Comparison of ENCODE assay signal across 31 mouse cellular contexts in genomic region chr4:93567487-93568259, GRCm38 (mm10).
DNase-seq lines count a peak whose midpoint lies in the region; ATAC-seq and TF ChIP-seq lines count a peak whose summit lies in the region.
"Had no signal": no experiment of that assay in that cellular context is flagged by ENCODE, and none has a peak within 500 bp of the region (broad histone marks: within the 10 kb centered on the region; RNA-seq: fewer than 3 reads in every experiment).

No protein-coding gene starts in this region.

- H3K27ac ChIP-seq in forebrain, embryonic 16.5 days (ENCODE audit: low read length) = no peak overlapping the region
- no peak overlapping the region for H3K27ac ChIP-seq in forebrain, embryonic 12.5 days
- H3K27ac ChIP-seq in liver, embryonic 14.5 days = no peak overlapping the region
- H3K27ac ChIP-seq: embryonic facial prominence, embryonic 12.5 days; hindbrain, embryonic 12.5 days; hindbrain, postnatal 0 days; intestine, embryonic 15.5 days; limb, embryonic 10.5 days; limb, embryonic 15.5 days; lung, embryonic 15.5 days; midbrain, embryonic 13.5 days; neural tube, embryonic 15.5 days; stomach, embryonic 15.5 days had no signal

- no peak for TF ChIP-seq POLR2A in myocyte (IDR thresholded peaks at IDR 0.05; ENCODE audit: insufficient read length, low read depth)

- H3K9me3 ChIP-seq in forebrain, embryonic 16.5 days (ENCODE audit: control insufficient read depth, low read length) = no peaks in the 10 kb centered on the region
- no peaks in the 10 kb centered on the region for H3K9me3 ChIP-seq in forebrain, embryonic 12.5 days
- no peaks in the 10 kb centered on the region for H3K9me3 ChIP-seq in liver, embryonic 14.5 days (ENCODE audit: control insufficient read depth, low read length)
- H3K9me3 ChIP-seq: embryonic facial prominence, embryonic 12.5 days; hindbrain, embryonic 12.5 days; intestine, embryonic 15.5 days; limb, embryonic 10.5 days; limb, embryonic 15.5 days; lung, embryonic 15.5 days; megakaryocyte, embryonic 14.5 days; midbrain, embryonic 13.5 days; neural tube, embryonic 15.5 days; stomach, embryonic 15.5 days had no signal

- no peaks in the 10 kb centered on the region for H3K36me3 ChIP-seq in forebrain, embryonic 16.5 days (ENCODE audit: control insufficient read depth, insufficient read depth)
- no peaks in the 10 kb centered on the region for H3K36me3 ChIP-seq in forebrain, embryonic 12.5 days (replicated peaks)
- no peaks in the 10 kb centered on the region for H3K36me3 ChIP-seq in liver, embryonic 14.5 days (replicated peaks; ENCODE audit: control insufficient read depth, insufficient read depth, low read depth)
- no peaks in the 10 kb centered on the region for H3K36me3 ChIP-seq in myocyte (ENCODE audit: control insufficient read depth, insufficient read depth)
- H3K36me3 ChIP-seq: embryonic facial prominence, embryonic 12.5 days; hindbrain, embryonic 12.5 days; intestine, embryonic 15.5 days; limb, embryonic 10.5 days; limb, embryonic 15.5 days; lung, embryonic 15.5 days; midbrain, embryonic 13.5 days; neural tube, embryonic 15.5 days; stomach, embryonic 15.5 days had no signal

- no peak for DNase-seq in liver, embryonic 14.5 days (ENCODE audit: low read depth in 3 of 3, low spot score in 3 of 3)
- no peak for DNase-seq in embryo, embryonic 9.5 days (ENCODE audit: extremely low spot score)
- no peak for DNase-seq in heart, postnatal 10 days
- no peak for DNase-seq in kidney, postnatal 10 days
- DNase-seq: adrenal gland, adult 8-10 months; cerebellum, adult 8-10 months; cerebellum, postnatal 25 days; forebrain, postnatal 0 days; gastrocnemius, postnatal 10 days; kidney, adult 8-10 months; kidney, postnatal 14 days; layer of hippocampus, adult 9-11 months; lung, postnatal 36 days; right cerebral cortex, postnatal 25 days; thymus, postnatal 14 days had no signal

- TF ChIP-seq EP300 in liver, embryonic 14.5 days (IDR thresholded peaks at IDR 0.05; ENCODE audit: low read depth) = peak; percentile 41; the same call in 1 of the 2 replicates

- WGBS in forebrain, embryonic 16.5 days = 76% methylated on average over 5 of the region's 5 CpGs
- WGBS in forebrain, embryonic 12.5 days = 86% methylated on average over 5 of the region's 5 CpGs
- WGBS in liver, embryonic 14.5 days (ENCODE audit: insufficient replicate concordance) = 38% methylated on average over 5 of the region's 5 CpGs

- no peaks in the 10 kb centered on the region for H3K79me2 ChIP-seq in myocyte (ENCODE audit: control insufficient read depth, insufficient read depth)

- no peak overlapping the region for H3ac ChIP-seq in myocyte (ENCODE audit: control insufficient read depth, insufficient read length)

- H3K9ac ChIP-seq in forebrain, embryonic 16.5 days (replicated peaks; ENCODE audit: low read depth, low read length) = no peak overlapping the region
- H3K9ac ChIP-seq in forebrain, embryonic 12.5 days = no peak overlapping the region
- no peak overlapping the region for H3K9ac ChIP-seq in liver, embryonic 14.5 days (replicated peaks)
- H3K9ac ChIP-seq: embryonic facial prominence, embryonic 12.5 days; forebrain, postnatal 0 days; hindbrain, embryonic 12.5 days; intestine, embryonic 15.5 days; limb, embryonic 15.5 days; lung, embryonic 15.5 days; midbrain, embryonic 13.5 days; neural tube, embryonic 15.5 days; stomach, embryonic 15.5 days had no signal

- H3K4me3 ChIP-seq in forebrain, embryonic 16.5 days (replicated peaks; ENCODE audit: low read length) = no peak overlapping the region
- no peak overlapping the region for H3K4me3 ChIP-seq in forebrain, embryonic 12.5 days (replicated peaks)
- no peak overlapping the region for H3K4me3 ChIP-seq in liver, embryonic 14.5 days (ENCODE audit: insufficient read depth in 1 of 2, low read depth in 2 of 2, low read length in 2 of 2)
- H3K4me3 ChIP-seq in myocyte = no peak overlapping the region
- H3K4me3 ChIP-seq: embryonic facial prominence, embryonic 12.5 days; hindbrain, embryonic 12.5 days; intestine, embryonic 15.5 days; limb, embryonic 10.5 days; limb, embryonic 15.5 days; lung, embryonic 15.5 days; megakaryocyte, embryonic 14.5 days; midbrain, embryonic 13.5 days; neural tube, embryonic 15.5 days; stomach, embryonic 15.5 days had no signal

- no peaks in the 10 kb centered on the region for H3K27me3 ChIP-seq in forebrain, embryonic 16.5 days (replicated peaks; ENCODE audit: control insufficient read depth, insufficient read depth, low read length)
- no peaks in the 10 kb centered on the region for H3K27me3 ChIP-seq in forebrain, embryonic 12.5 days
- no peaks in the 10 kb centered on the region for H3K27me3 ChIP-seq in liver, embryonic 14.5 days (ENCODE audit: control insufficient read depth, insufficient read depth, low read length)
- no peaks in the 10 kb centered on the region for H3K27me3 ChIP-seq in myocyte (ENCODE audit: control insufficient read depth, insufficient read depth, insufficient read length)
- H3K27me3 ChIP-seq: embryonic facial prominence, embryonic 12.5 days; hindbrain, embryonic 12.5 days; intestine, embryonic 15.5 days; limb, embryonic 15.5 days; lung, embryonic 15.5 days; megakaryocyte, embryonic 14.5 days; midbrain, embryonic 13.5 days; neural tube, embryonic 15.5 days; stomach, embryonic 15.5 days had no signal

- intact Hi-C loops in heart, postnatal 10 days (cut with DNase I) = no loop called here

- peak; percentile 40; the same call in 1 of the 2 replicates for ATAC-seq in forebrain, embryonic 16.5 days
- ATAC-seq in forebrain, embryonic 12.5 days (ENCODE audit: low FRiP score) = no peak
- peak; percentile 70 for ATAC-seq in erythroblast, adult 5-6 weeks (replicated peaks; ENCODE audit: low FRiP score, poor library complexity, severe bottlenecking)
- peak; percentile 76 for ATAC-seq in liver, embryonic 14.5 days (ENCODE audit: insufficient read depth)
- ATAC-seq: CD4-positive, CD25-positive, alpha-beta regulatory T cell, adult 4 months; forebrain, postnatal 0 days; hindbrain, postnatal 0 days; intestine, embryonic 15.5 days; midbrain, embryonic 13.5 days had no signal

- H3K4me1 ChIP-seq in forebrain, embryonic 16.5 days (replicated peaks; ENCODE audit: control insufficient read depth, insufficient read depth, low read length) = no peaks in the 10 kb centered on the region
- no peaks in the 10 kb centered on the region for H3K4me1 ChIP-seq in forebrain, embryonic 12.5 days
- H3K4me1 ChIP-seq in liver, embryonic 14.5 days (replicated peaks; ENCODE audit: control insufficient read depth in 2 of 2, insufficient read depth in 2 of 2, low read length in 1 of 2) = peaks cover 10 to 14% of the 10 kb centered on the region in 2 experiments
- H3K4me1 ChIP-seq: embryonic facial prominence, embryonic 12.5 days; hindbrain, embryonic 12.5 days; intestine, embryonic 15.5 days; limb, embryonic 10.5 days; limb, embryonic 15.5 days; lung, embryonic 15.5 days; megakaryocyte, embryonic 14.5 days; midbrain, embryonic 13.5 days; neural tube, embryonic 15.5 days; stomach, embryonic 15.5 days had no signal

- no peak for TF ChIP-seq CTCF in liver, embryonic 14.5 days (IDR thresholded peaks at IDR 0.05; ENCODE audit: low read depth)

- H3K4me2 ChIP-seq in forebrain, embryonic 16.5 days (ENCODE audit: low read length) = no peak overlapping the region
- H3K4me2 ChIP-seq in forebrain, embryonic 12.5 days = no peak overlapping the region
- no peak overlapping the region for H3K4me2 ChIP-seq in liver, embryonic 14.5 days (ENCODE audit: low read depth)
- H3K4me2 ChIP-seq in myocyte (ENCODE audit: low read depth) = peak overlapping the region; percentile 30
- H3K4me2 ChIP-seq: embryonic facial prominence, embryonic 12.5 days; hindbrain, embryonic 12.5 days; intestine, embryonic 15.5 days; limb, embryonic 15.5 days; lung, embryonic 15.5 days; midbrain, embryonic 13.5 days; neural tube, embryonic 15.5 days; stomach, embryonic 15.5 days had no signal

TF ChIP-seq in myocyte, 11 proteins besides CTCF, POLR2A, EP300 and RAD21:
- TF ChIP-seq REST (IDR thresholded peaks at IDR 0.05; ENCODE audit: insufficient read depth, insufficient read length) = no peak
- no peak for TF ChIP-seq CEBPB (IDR thresholded peaks at IDR 0.05; ENCODE audit: insufficient read depth, poor library complexity, severe bottlenecking)
- TF ChIP-seq MAX (IDR thresholded peaks at IDR 0.05; ENCODE audit: low read depth) = no peak
- TF ChIP-seq MYOG (IDR thresholded peaks at IDR 0.05; ENCODE audit: control insufficient read depth in 1 of 3, insufficient read depth in 1 of 3, insufficient read length in 2 of 3, low read depth in 2 of 3) = no peak
- no peak for TF ChIP-seq E2F4 (IDR thresholded peaks at IDR 0.05; ENCODE audit: insufficient read depth)
- no peak for TF ChIP-seq MYOD1 (IDR thresholded peaks at IDR 0.05; ENCODE audit: control insufficient read depth in 1 of 3, insufficient read length in 2 of 3, low read depth in 2 of 3)
- no peak for TF ChIP-seq TCF12 (IDR thresholded peaks at IDR 0.05; ENCODE audit: insufficient read depth, poor library complexity, severe bottlenecking)
- no peak for TF ChIP-seq SRF (IDR thresholded peaks at IDR 0.05; ENCODE audit: control insufficient read depth, insufficient read length, low read depth)
- no peak for TF ChIP-seq POLR2AphosphoS2 (IDR thresholded peaks at IDR 0.05; ENCODE audit: insufficient read length, low read depth)
- TF ChIP-seq USF1 (IDR thresholded peaks at IDR 0.05; ENCODE audit: low read depth) = no peak
- no peak for TF ChIP-seq TCF3 (IDR thresholded peaks at IDR 0.05; ENCODE audit: insufficient read length, low read depth)
